In genomic region chr6:51523310-51523709, GRCm38 (mm10) we compare ENCODE assay signal across 8 mouse cellular contexts. TPM values are rescaled to one million over a fixed set of nuclear protein-coding genes. Genes with fewer than 3 reads are reported as not detected.
DNase-seq lines count a peak whose midpoint lies in the region; ATAC-seq lines count a peak whose summit lies in the region.

No protein-coding gene starts in this region.

- H3K9ac ChIP-seq in kidney, embryonic 15.5 days = peak overlapping the region; percentile 65; the same call in 1 of the 2 replicates
- peak overlapping the region; percentile 83; the same call in 1 of the 2 replicates for H3K9ac ChIP-seq in hindbrain, embryonic 13.5 days
- H3K9ac ChIP-seq in midbrain, embryonic 12.5 days (replicated peaks) = peak overlapping the region; percentile 79; the same call in 1 of the 2 replicates

- intact Hi-C loops in left cerebral cortex, postnatal 25 days (cut with DNase I) = loop anchor here (5.0 kb wide), 1 partner anchor 59 kb away; no protein-coding TSS in a partner anchor

- H3K4me1 ChIP-seq in kidney, embryonic 15.5 days = peaks cover 11% of the 10 kb centered on the region
- no peaks in the 10 kb centered on the region for H3K4me1 ChIP-seq in brown adipose tissue, adult 24 weeks (ENCODE audit: control insufficient read depth, insufficient read depth, insufficient read length, low read length)
- peaks cover 28% of the 10 kb centered on the region for H3K4me1 ChIP-seq in hindbrain, embryonic 13.5 days (replicated peaks)
- peaks cover 11% of the 10 kb centered on the region; the same call in 1 of the 2 replicates for H3K4me1 ChIP-seq in midbrain, embryonic 12.5 days

- no peak overlapping the region for H3K27ac ChIP-seq in kidney, embryonic 15.5 days
- no peak overlapping the region for H3K27ac ChIP-seq in brown adipose tissue, adult 24 weeks (replicated peaks; ENCODE audit: low read depth, low read length)
- no peak overlapping the region for H3K27ac ChIP-seq in hindbrain, embryonic 13.5 days
- H3K27ac ChIP-seq in midbrain, embryonic 12.5 days (replicated peaks) = no peak overlapping the region

- H3K4me3 ChIP-seq in kidney, embryonic 15.5 days (replicated peaks) = peak overlapping the region; percentile 72
- peak overlapping the region; percentile 96 for H3K4me3 ChIP-seq in brown adipose tissue, adult 24 weeks (ENCODE audit: insufficient read depth, low read depth, low read length)
- peak overlapping the region; percentile 76 for H3K4me3 ChIP-seq in hindbrain, embryonic 13.5 days
- peak overlapping the region; percentile 77 for H3K4me3 ChIP-seq in midbrain, embryonic 12.5 days

- no peaks in the 10 kb centered on the region for H3K9me3 ChIP-seq in kidney, embryonic 15.5 days (replicated peaks)
- H3K9me3 ChIP-seq in hindbrain, embryonic 13.5 days = no peaks in the 10 kb centered on the region
- H3K9me3 ChIP-seq in midbrain, embryonic 12.5 days = no peaks in the 10 kb centered on the region

- 0 out of 2 replicates have a peak, but pooled peaks have one; percentile 30 for ATAC-seq in kidney, embryonic 15.5 days (replicated peaks; ENCODE audit: low FRiP score)
- ATAC-seq in hindbrain, embryonic 13.5 days (ENCODE audit: low FRiP score) = no peak
- 0 out of 2 replicates have a peak, but pooled peaks have one; percentile 4 for ATAC-seq in midbrain, embryonic 12.5 days (ENCODE audit: low FRiP score, low read depth)

- H3K27me3 ChIP-seq in kidney, embryonic 15.5 days = no peaks in the 10 kb centered on the region
- no peaks in the 10 kb centered on the region for H3K27me3 ChIP-seq in hindbrain, embryonic 13.5 days
- H3K27me3 ChIP-seq in midbrain, embryonic 12.5 days = no peaks in the 10 kb centered on the region

- no peaks in the 10 kb centered on the region for H3K36me3 ChIP-seq in kidney, embryonic 15.5 days
- no peaks in the 10 kb centered on the region for H3K36me3 ChIP-seq in hindbrain, embryonic 13.5 days
- no peaks in the 10 kb centered on the region for H3K36me3 ChIP-seq in midbrain, embryonic 12.5 days

- DNase-seq in kidney, postnatal 10 days = no peak
- DNase-seq in right cerebral cortex, postnatal 14 days = no peak
- no peak for DNase-seq in layer of hippocampus, postnatal 36 days
- DNase-seq in left cerebral cortex, postnatal 25 days (ENCODE audit: low spot score in 2 of 2) = no peak

- peak overlapping the region; percentile 93 for H3K4me2 ChIP-seq in kidney, embryonic 15.5 days
- peak overlapping the region; percentile 73 for H3K4me2 ChIP-seq in hindbrain, embryonic 13.5 days
- H3K4me2 ChIP-seq in midbrain, embryonic 12.5 days (replicated peaks) = peak overlapping the region; percentile 55

- WGBS in kidney, embryonic 15.5 days = 24% methylated on average over 5 of the region's 5 CpGs
- 24% methylated on average over 5 of the region's 5 CpGs for whole genome bisulfite sequencing in hindbrain, embryonic 13.5 days
- 28% methylated on average over 5 of the region's 5 CpGs for WGBS in midbrain, embryonic 12.5 days

RNA-seq across cellular contexts. Expression of gene Snx10, which starts 0.4 kb away (rescaled TPM):
- polyA plus RNA-seq in kidney, embryonic 15.5 days (2015; fragmentation: Nextera tagmentation; extraction: Ambion mirVana) = 16.1 and 18.4 TPM in 2 replicates
- 168 and 195 TPM in 2 replicates for polyA plus RNA-seq in brown adipose tissue, adult 24 weeks (2012; ENCODE audit: insufficient read depth, insufficient read length, missing spikeins)
- 47.9 and 51.3 TPM in 2 replicates for polyA plus RNA-seq in hindbrain, embryonic 13.5 days (2015; fragmentation: Nextera tagmentation; extraction: Ambion mirVana)
- polyA plus RNA-seq in midbrain, embryonic 12.5 days (2016; fragmentation: Nextera tagmentation; extraction: Ambion mirVana) = 41.9 and 51.1 TPM in 2 replicates
- 100 to 1,000 TPM; 104 to 106 TPM for total RNA-seq in layer of hippocampus, postnatal 36 days (2021)
- total RNA-seq in left cerebral cortex, postnatal 25 days (2021) = 100 to 1,000 TPM; 108 to 116 TPM

RNA-seq across cellular contexts. Expression of gene Cbx3, which starts 53.1 kb away (rescaled TPM):
- 476 and 547 TPM in 2 replicates for polyA plus RNA-seq in kidney, embryonic 15.5 days (2015; fragmentation: Nextera tagmentation; extraction: Ambion mirVana)
- polyA plus RNA-seq in brown adipose tissue, adult 24 weeks (2012; ENCODE audit: insufficient read depth, insufficient read length, missing spikeins) = 61.0 and 87.0 TPM in 2 replicates
- polyA plus RNA-seq in hindbrain, embryonic 13.5 days (2015; fragmentation: Nextera tagmentation; extraction: Ambion mirVana) = 517 TPM in 2 replicates
- 615 and 674 TPM in 2 replicates for polyA plus RNA-seq in midbrain, embryonic 12.5 days (2016; fragmentation: Nextera tagmentation; extraction: Ambion mirVana)
- 100 to 1,000 TPM; 139 to 148 TPM for total RNA-seq in layer of hippocampus, postnatal 36 days (2021)
- total RNA-seq in left cerebral cortex, postnatal 25 days (2021) = 100 to 1,000 TPM; 134 to 138 TPM

RNA-seq across cellular contexts. Expression of gene Hnrnpa2b1, which starts 53.6 kb away (rescaled TPM):
- 2,022 and 2,214 TPM in 2 replicates for polyA plus RNA-seq in kidney, embryonic 15.5 days (2015; fragmentation: Nextera tagmentation; extraction: Ambion mirVana)
- polyA plus RNA-seq in brown adipose tissue, adult 24 weeks (2012; ENCODE audit: insufficient read depth, insufficient read length, missing spikeins) = 410 and 880 TPM in 2 replicates
- polyA plus RNA-seq in hindbrain, embryonic 13.5 days (2015; fragmentation: Nextera tagmentation; extraction: Ambion mirVana) = 1,784 and 1,810 TPM in 2 replicates
- 2,441 and 2,661 TPM in 2 replicates for polyA plus RNA-seq in midbrain, embryonic 12.5 days (2016; fragmentation: Nextera tagmentation; extraction: Ambion mirVana)
- total RNA-seq in layer of hippocampus, postnatal 36 days (2021) = 100 to 1,000 TPM; 518 to 547 TPM
- total RNA-seq in left cerebral cortex, postnatal 25 days (2021) = 100 to 1,000 TPM; 422 to 444 TPM
